Mouse (Mus musculus) urinary bladder, postnatal 0 days (tissue): Measurements from ENCODE around the gene Gm45808. TPM values are rescaled to one million over a fixed set of nuclear protein-coding genes. Genes with fewer than 3 reads are reported as not detected.

ENCODE experiments used
- microRNA-seq: library from miRNA; unstranded; fragments of <30 nt; microRNA quantifications from one replicate; pipeline ENCODE4, GENCODE M21; 2016
- polyA plus RNA-seq: library from polyadenylated mRNA; unstranded; fragments of >200 nt; fragmentation: Nextera tagmentation; extraction: Ambion mirVana; gene quantifications from 2 replicates; pipeline ENCODE4 v1.2.1, GENCODE M21; 2015

Gene Gm45808
- polyA plus RNA-seq, result not detected in 2 replicates

DNA sequence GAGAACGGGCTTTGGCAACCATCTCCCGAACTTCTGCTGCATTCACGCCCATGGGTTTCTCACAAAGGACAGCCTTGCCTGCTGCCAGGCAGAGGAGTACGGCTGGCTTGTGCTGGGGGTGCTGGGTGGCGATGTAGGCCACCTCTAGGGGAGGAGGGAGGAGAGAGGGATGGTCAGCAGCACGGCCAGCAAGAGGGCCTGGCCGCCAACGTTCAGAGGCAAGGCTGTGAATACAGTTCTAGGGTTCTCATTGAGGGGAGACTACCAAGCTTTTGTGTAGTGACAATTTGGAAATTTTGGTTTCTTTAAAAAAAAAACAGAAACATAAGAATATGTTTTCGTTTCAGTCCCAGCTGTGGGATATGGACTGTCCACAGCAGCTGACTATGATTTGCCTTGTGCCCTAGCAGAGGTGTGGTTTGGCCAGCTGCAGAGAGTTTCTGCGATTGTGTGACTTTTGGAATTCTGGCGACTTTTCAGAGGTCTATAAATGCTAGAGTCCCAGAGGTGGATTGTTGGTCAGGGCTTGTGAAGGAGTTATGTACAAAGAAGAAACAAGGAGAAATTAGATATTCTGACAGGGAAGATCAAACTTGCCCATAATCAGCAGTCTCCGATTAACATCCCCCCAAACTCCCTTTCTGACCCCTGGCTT, at the start of gene Gm45808:
TSS of gene Gm45808 (minus strand) at position 51 of the 655 bp plus-strand sequence.

DNA sequence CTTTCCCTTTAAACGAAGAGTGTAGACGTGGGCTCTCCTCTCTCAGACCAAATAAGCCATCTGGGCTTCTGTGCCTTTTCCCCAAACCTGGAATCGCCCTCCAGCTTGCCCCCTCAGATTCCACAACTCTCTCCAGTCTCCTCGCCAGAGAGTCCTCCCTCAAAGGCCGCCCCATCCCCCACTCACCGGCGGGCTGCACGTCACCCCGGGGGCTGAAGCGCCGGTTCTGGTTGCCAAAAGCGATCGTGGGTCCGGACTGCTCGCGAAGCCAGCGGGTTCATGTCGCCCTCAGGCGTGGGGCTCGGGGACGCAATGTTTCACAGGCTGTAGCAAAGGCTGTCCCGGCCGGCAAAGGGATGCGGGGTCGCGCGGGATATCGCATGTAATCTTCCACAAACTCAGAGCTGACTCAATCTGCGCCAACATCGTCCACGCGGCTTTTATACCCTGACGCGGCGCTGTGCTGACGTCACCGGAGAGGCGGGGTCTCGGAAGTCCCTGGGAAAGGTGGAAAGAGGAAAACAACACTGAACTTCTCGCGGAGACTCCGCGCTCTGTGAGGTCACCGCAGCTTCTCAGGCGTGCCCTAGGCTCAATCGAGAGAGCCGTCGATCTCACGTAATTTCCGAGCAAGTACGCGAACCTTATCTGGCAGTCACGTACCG, 39.3 kb upstream of the Gm45808 start, which contains the start of the genes Ppp1r15a and Plekha4:
TSS of gene Ppp1r15a (minus strand) at position 460 of the 665 bp plus-strand sequence.
TSS of gene Plekha4 (plus strand) at position 522 of the 665 bp plus-strand sequence.

DNA sequence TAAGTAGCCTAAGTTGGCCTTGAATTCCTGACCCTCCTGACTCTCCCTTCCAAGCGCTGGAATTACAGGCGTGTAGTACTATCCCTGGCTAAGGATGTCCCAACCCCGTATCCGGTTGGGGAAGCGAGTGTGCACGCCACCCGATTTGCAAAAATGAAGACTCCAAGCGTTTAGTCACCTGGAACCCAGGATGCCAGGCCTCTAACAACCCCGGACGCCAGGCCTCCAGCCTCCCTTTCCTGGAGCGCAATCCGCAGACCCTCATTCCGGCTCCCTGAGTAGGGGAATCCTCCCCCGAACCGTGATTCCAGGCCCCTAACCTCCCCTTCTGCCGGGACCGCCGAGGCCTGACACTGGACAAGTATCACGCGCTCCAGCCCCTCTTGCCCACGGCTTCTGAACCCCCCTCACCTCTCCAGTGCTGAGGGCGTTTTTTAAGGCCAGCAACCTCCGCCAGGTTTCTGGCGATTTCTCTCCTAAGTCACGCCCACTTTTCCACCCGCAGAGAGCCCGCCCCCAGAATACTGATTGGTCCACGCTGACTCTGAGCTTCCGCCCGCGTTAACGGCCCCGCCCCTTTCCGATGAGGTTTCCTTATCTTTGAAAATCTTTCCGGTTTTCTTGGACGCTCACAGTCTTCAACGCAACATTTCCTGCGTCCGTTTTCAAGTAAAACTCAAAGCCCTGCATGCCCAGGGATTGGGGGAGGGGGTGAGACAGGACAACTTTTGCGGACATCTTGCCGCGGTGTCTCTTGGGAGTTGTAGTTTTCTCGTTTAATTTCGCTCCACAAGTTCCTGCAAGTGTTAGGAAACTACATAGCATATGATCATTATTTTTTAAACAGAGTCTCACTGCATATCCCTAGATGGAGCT, 23.5 kb upstream of the Gm45808 start, which contains the start of gene Nucb1:
TSS of gene Nucb1 (minus strand) at position 495 of the 876 bp plus-strand sequence.

DNA sequence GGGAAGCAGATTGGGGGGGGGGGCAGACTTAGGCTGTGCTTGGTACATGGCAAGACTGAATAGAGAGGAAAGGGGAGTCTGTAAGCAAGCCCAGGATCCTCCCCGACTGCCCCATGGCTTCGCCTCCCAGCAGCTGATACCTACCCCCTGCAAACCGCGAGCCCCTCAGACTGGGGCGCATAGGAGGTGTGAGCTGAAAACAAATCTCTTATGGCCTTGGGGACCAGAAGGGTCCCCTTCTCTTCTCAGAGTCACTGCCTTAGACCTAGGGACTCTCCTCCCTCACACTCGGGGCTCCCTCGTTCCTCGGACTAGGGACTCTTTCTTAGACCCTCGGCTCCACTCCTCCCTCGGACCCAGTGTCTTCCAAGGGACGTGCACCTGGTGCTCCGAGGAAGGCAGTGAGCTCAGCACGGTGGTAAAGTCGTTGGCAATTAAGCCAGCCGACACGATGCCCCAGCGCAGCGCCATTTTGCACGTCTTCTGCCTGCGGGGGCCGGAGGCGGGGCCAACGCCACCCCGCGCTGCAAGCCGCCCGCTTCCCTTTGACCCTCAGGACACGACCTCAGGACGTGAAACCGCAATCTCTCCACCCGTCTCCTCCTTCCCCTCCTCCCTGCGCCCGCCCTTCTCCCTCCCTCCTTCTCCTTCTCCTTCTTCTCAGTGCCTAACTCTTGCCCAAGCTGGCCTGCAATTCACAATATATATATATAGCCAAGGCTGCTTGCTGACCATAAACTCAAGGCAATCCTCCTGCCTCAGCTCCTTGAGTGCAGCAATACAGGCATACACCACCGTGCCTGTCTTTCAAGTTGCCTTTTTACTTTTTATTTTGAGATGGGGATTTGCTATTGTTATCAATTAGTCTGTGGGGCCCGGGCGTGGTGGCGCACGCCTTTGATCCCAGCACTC, 1.9 kb upstream of the Gm45808 start, which contains the start of gene Dhdh:
TSS of gene Dhdh (minus strand) at position 513 of the 912 bp plus-strand sequence.

DNA sequence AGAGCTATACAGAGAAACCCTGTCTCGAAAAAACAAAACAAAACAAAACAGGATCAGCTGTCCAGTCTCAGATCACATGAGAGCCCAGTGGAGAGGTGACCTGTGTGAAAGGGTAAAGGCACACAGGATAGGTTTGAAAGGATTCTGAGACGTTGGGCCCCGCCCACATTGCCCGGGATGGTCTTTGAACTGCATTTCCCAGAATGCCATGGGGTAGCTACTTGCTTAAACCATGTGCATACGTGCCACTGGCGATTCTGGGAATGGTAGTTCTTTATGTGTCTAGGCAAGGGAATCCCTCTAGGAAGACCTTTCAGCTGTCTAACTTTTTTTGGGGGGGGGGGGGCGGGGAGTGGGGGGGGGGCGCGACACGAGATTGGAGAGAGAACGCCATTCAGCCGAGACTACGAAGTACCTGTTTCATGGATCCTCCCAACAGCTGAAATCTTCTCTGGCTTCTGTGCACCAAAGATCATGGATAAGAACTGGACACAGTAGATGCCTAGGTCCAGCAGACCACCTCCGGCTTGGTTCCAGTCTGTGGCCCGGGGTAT, 5.2 kb downstream of the Gm45808 start, which contains the start of gene Tulp2:
TSS of gene Tulp2 (plus strand) at position 504 of the 554 bp plus-strand sequence.

DNA sequence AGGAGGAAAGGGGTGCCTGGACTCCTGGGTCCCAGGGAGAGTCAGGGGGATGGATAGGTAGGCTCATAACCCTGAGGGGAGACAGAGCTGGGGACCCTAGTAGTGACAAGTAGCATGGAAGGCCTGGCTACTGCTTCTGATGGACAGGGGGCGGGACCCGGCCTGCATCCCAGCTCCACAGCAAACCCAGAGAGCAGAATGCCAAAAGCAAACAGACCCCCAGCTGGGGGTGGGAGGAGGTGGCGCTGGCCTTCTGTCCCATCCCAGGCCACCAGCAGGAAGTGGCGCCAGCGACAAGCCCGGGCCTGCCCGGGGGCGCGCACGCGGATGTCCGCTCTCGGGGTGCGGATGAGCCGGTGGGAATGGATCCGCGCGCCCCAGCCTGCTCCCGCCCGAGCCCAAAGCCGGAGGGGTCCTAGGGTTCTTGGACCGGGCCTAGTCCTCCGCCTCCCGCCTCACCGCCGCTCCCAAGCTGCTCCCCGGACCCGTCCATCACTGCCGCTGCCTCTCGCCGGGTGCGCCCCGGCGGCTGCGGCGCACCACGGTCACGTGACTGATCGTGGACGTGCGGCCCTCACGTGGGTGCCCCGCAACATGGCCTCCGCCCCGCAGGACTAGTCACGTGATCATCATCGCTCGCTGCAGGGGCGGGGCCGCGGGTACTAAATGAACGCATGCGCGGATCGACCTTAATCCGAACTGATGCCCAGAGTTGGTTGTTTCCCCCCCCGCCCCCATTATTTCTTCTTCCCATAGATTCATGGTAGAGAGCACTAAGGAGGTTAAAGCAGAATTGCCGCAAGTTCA, 20.1 kb downstream of the Gm45808 start, which contains the start of gene Bax:
TSS of gene Bax (minus strand) at position 616 of the 807 bp plus-strand sequence.

DNA sequence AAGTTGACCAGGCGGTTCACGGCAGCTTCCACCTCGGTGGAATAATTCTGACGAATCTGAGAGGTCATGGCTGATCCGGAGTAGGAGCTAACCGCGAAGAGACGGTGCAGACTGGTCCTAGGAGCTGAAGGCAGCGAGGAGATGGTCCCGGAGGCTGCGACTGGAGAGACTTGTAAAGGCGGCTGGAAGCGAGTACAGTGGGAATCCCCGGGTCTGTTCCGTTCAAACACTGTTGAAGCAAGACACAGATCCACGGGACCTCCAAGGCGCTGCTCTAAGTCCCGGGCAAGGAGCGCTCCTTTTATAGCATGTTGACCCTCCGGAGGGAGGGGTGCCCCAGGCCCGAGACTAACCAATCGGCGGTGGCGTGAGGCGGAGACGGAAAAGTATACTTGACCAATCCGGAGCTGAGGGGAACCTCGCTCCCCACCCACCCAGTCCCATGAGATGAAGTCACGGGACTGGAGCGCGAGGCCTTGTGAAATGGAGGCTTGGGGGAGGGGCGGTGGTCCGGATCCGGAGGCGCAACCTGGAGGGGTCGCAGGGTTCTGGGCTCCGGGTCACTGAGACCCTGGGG, 27.0 kb downstream of the Gm45808 start, which contains the start of gene Ftl1:
TSS of gene Ftl1 (minus strand) at position 321 of the 577 bp plus-strand sequence.

DNA sequence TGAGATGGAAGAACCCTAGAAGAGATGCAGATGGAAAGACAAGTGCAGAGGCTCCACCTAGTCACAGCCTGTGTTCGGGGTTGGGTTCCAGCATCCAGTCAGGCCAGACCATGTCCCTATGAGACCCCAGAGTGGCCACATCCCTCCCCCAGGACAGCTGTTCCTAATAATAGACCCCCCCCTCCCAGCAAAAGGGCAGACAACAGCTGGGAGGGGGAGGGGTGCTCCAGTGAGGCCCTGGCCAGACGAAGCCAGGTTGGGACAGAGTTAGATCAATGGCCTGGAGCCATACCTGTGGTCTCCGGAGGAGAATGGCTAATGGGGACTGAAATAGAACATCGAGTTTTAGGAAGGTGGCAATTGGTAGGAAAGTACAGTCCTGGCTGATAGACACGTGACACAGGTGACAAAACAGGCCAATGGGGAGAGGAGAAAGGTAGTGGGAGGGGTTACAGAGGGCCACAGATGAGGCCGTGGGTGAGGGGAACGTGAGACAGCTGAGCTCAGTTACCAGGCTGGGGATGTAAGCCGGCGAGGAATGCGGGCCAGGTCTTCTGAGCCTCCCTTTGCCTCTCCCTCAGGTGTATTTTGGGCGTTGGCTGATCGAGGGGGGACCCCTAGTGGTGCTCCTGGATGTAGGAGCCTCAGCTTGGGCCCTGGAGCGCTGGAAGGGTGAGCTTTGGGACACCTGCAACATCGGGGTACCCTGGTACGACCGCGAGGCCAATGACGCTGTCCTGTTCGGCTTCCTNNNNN, 48.9 kb downstream of the Gm45808 start, which contains the start of gene Ruvbl2:
TSS of gene Ruvbl2 (minus strand) at position 576 of the 756 bp plus-strand sequence.

DNA sequence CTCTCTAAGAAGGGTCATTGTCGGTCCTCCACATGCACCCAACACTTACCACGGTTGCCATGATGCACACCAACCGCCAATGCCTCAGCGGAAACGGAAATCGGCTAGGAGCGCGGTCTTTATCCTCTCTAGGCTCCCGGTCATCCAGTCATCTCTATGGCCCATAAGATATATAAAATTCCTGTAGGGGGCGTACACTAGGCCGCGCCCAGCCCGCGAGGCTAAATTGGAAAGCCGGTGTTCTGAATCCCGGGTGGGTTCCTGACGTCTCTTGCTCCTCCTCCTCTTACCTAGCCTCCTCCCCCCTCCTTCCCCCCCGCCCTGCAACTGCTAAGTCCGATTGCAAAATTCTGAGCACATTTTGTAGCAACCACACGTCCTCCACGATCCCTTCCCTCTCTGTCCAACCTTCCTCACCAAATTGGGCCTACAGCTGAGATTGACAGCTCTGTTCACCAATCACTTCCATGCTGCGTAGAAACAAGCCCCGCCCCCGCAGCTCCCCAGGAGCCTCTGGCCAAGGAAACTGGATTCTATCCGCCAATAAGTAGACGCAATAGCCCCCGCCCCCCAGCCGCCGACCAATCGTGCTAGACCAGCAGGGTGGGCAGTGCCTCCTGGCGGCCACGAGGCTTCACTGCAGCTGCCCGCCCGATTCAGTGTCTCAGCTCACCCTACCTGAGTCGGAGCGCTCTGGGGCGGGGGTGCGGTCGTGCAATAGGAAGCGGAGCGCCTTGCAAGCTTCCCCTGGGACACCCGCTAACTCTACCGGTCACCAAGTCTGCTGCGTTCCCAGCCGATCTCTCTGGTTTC, 52.2 kb downstream of the Gm45808 start, which contains the start of gene Gys1:
TSS of gene Gys1 (plus strand) at position 642 of the 813 bp plus-strand sequence.

DNA sequence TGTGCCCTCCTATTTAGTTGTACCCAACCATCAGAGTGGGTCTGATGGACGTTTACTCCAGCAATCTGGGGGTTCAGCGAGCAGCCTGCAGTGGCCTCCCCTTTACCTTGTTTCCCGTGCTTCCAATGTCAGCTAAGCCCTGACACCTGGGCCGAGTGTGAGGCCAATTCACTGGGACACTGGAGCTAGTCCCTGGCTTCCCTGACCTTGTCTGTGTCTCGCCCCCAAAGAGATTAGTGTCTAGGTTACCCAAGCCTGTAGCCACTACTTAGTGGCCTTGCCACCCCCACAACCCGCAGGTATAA, 66.0 kb downstream of the Gm45808 start, which contains the start of gene Lhb:
TSS of gene Lhb (plus strand) at position 206 of the 305 bp plus-strand sequence.

Small RNAs within 50 kb of the gene (microRNA-seq; reads per million reads assigned to microRNA genes)
- not detected for gene Gm22133

Other genes with a start within 250 kb of the Gm45808 start
- 4.2 and 18.7 TPM in 2 replicates for gene Cd37, start 247.7 kb downstream of the Gm45808 start, polyA plus RNA-seq
- gene Slc6a16, start 245.7 kb downstream of the Gm45808 start, polyA plus RNA-seq, result not detected in 2 replicates
- not detected in 2 replicates for gene Slc6a21, start 209.3 kb downstream of the Gm45808 start, polyA plus RNA-seq
- 17.6 and 18.0 TPM in 2 replicates for gene Trpm4, start 153.0 kb downstream of the Gm45808 start, polyA plus RNA-seq
- gene Hrc, start 151.5 kb downstream of the Gm45808 start, polyA plus RNA-seq, result 0.17 and 0.27 TPM in 2 replicates
- 0.91 and 2.1 TPM in 2 replicates for gene Ppfia3, start 119.8 kb downstream of the Gm45808 start, polyA plus RNA-seq
- 23.4 and 26.6 TPM in 2 replicates for gene Lin7b, start 116.2 kb downstream of the Gm45808 start, polyA plus RNA-seq
- 81.3 and 94.3 TPM in 2 replicates for gene Snrnp70, start 91.1 kb downstream of the Gm45808 start, polyA plus RNA-seq
- 0.28 TPM in 1 of 2 replicates, not detected in the other for gene Kcna7, start 81.2 kb downstream of the Gm45808 start, polyA plus RNA-seq
- 3.9 and 4.3 TPM in 2 replicates for gene Ntf5, start 73.1 kb downstream of the Gm45808 start, polyA plus RNA-seq
- not detected in 2 replicates for gene Lhb, start 66.0 kb downstream of the Gm45808 start, polyA plus RNA-seq
- gene Gys1, start 52.0 kb downstream of the Gm45808 start, polyA plus RNA-seq, result 58.4 and 71.6 TPM in 2 replicates
- 42.6 and 47.1 TPM in 2 replicates for gene Ruvbl2, start 48.7 kb downstream of the Gm45808 start, polyA plus RNA-seq
- 3,306 and 5,466 TPM in 2 replicates for gene Ftl1, start 26.9 kb downstream of the Gm45808 start, polyA plus RNA-seq
- gene Bax, start 19.9 kb downstream of the Gm45808 start, polyA plus RNA-seq, result 169 and 185 TPM in 2 replicates
- gene Tulp2, start 4.9 kb downstream of the Gm45808 start, polyA plus RNA-seq, result 0.48 and 0.69 TPM in 2 replicates
- gene Dhdh, start 2.0 kb upstream of the Gm45808 start, polyA plus RNA-seq, result 2.6 and 3.0 TPM in 2 replicates
- gene Nucb1, start 23.6 kb upstream of the Gm45808 start, polyA plus RNA-seq, result 170 and 174 TPM in 2 replicates
- 18.5 and 26.0 TPM in 2 replicates for gene Ppp1r15a, start 39.5 kb upstream of the Gm45808 start, polyA plus RNA-seq
- gene Plekha4, start 39.5 kb upstream of the Gm45808 start, polyA plus RNA-seq, result 2.5 and 2.8 TPM in 2 replicates
- gene Hsd17b14, start 68.1 kb upstream of the Gm45808 start, polyA plus RNA-seq, result 15.2 and 15.7 TPM in 2 replicates
- 28.3 TPM in 2 replicates for gene Bcat2, start 83.3 kb upstream of the Gm45808 start, polyA plus RNA-seq
- 0.17 and 0.23 TPM in 2 replicates for gene Fgf21, start 128.7 kb upstream of the Gm45808 start, polyA plus RNA-seq
- gene Fut1, start 130.5 kb upstream of the Gm45808 start, polyA plus RNA-seq, result not detected in 2 replicates
- gene Izumo1, start 135.0 kb upstream of the Gm45808 start, polyA plus RNA-seq, result 0.17 TPM in 1 of 2 replicates, not detected in the other
- gene Rasip1, start 140.7 kb upstream of the Gm45808 start, polyA plus RNA-seq, result 3.9 and 4.1 TPM in 2 replicates
- gene Mamstr, start 153.2 kb upstream of the Gm45808 start, polyA plus RNA-seq, result 4.6 and 5.5 TPM in 2 replicates
- gene Fut2, start 179.6 kb upstream of the Gm45808 start, polyA plus RNA-seq, result 2.7 and 2.9 TPM in 2 replicates
- gene Ntn5, start 197.2 kb upstream of the Gm45808 start, polyA plus RNA-seq, result not detected in 2 replicates
- 0.10 TPM in 1 of 2 replicates, not detected in the other for gene Sec1, start 207.6 kb upstream of the Gm45808 start, polyA plus RNA-seq
- 3.4 and 4.0 TPM in 2 replicates for gene Car11, start 213.0 kb upstream of the Gm45808 start, polyA plus RNA-seq
- 4.3 and 5.1 TPM in 2 replicates for gene Dbp, start 218.3 kb upstream of the Gm45808 start, polyA plus RNA-seq
- 683 and 783 TPM in 2 replicates for gene Rpl18, start 228.6 kb upstream of the Gm45808 start, polyA plus RNA-seq
- gene Sphk2, start 231.2 kb upstream of the Gm45808 start, polyA plus RNA-seq, result 15.2 and 16.7 TPM in 2 replicates
- gene Fam83e, start 234.4 kb upstream of the Gm45808 start, polyA plus RNA-seq, result 0.64 and 0.82 TPM in 2 replicates
- not detected in 2 replicates for gene Spaca4, start 239.0 kb upstream of the Gm45808 start, polyA plus RNA-seq